Mouse (Mus musculus): ENCODE measurements around the gene Etfb.

- no peak for TF ChIP-seq CTCF (IDR thresholded peaks at IDR 0.05; ENCODE audit: insufficient read depth, low read length)
- no peak for TF ChIP-seq POLR2A (IDR thresholded peaks at IDR 0.05; ENCODE audit: borderline replicate concordance, extremely low read depth, low read depth, low read length)
Observed at GRCm38 (mm10) chr7:43441071-43441470, 2.8 kb upstream of the Etfb start.
